Mouse (Mus musculus) limb, embryonic 13.5 days (tissue): ENCODE results near the gene Nab2. TPM values are rescaled to one million over a fixed set of nuclear protein-coding genes. Genes with fewer than 3 reads are reported as not detected.
A peak's percentile ranks its signal among the peaks of the same experiment; 100 is the strongest.
"Not testable (repeated sequence)": the region's sequence is repeated elsewhere in the genome, so short reads cannot be mapped to it uniquely, and the experiment has no call there.

Source experiments
- ATAC-seq: fragments of 200-750 bp; cut with Nextera tagmentation; 2 replicates; pipeline ENCODE4 v1.8.0; 2017; ENCODE audit warnings: low read depth, moderate number of reproducible peaks, moderate TSS enrichment; ENCODE audit not compliant: low FRiP score
- H3K27ac ChIP-seq: fragments of 300-500 bp; sonication (generic); 2 replicates; pipeline ENCODE4 v1.5.1; 2015; ENCODE audit warnings: inconsistent platforms, mild to moderate bottlenecking, moderate library complexity
- H3K27me3 ChIP-seq: fragments of 300-500 bp; sonication (generic); 2 replicates; pipeline ENCODE4 v1.6.1; 2015; ENCODE audit warnings: mild to moderate bottlenecking, inconsistent platforms
- H3K36me3 ChIP-seq: fragments of 300-500 bp; sonication (generic); 2 replicates; pipeline ENCODE4 v1.6.1; 2015; ENCODE audit warnings: inconsistent platforms, mild to moderate bottlenecking, moderate library complexity
- H3K4me1 ChIP-seq: fragments of 300-500 bp; sonication (generic); 2 replicates; pipeline ENCODE4 v1.6.1; 2015; ENCODE audit warnings: inconsistent platforms
- H3K4me2 ChIP-seq: fragments of 300-500 bp; sonication (generic); replicated peaks from 2 replicates; pipeline ENCODE4 v1.6.1; 2015; ENCODE audit warnings: inconsistent platforms, mild to moderate bottlenecking, moderate library complexity
- H3K4me3 ChIP-seq: fragments of 300-500 bp; sonication (generic); 2 replicates; pipeline ENCODE4 v1.5.1; 2015; ENCODE audit warnings: moderate library complexity, mild to moderate bottlenecking, inconsistent platforms
- H3K9ac ChIP-seq: fragments of 300-500 bp; sonication (generic); 2 replicates; pipeline ENCODE4 v1.6.1; 2015; ENCODE audit warnings: mild to moderate bottlenecking, inconsistent platforms
- H3K9me3 ChIP-seq: fragments of 300-500 bp; sonication (generic); 2 replicates; pipeline ENCODE4 v1.6.1; 2016; ENCODE audit warnings: inconsistent platforms
- WGBS: fragments of 180-500 bp; shearing (Covaris S2); methylation state at CpG from one replicate; pipeline ENCODE4 v1.1.7; 2015; 5-methylcytosine and 5-hydroxymethylcytosine counted together
- polyA plus RNA-seq: library from polyadenylated mRNA; unstranded; fragments of >200 nt; fragmentation: Nextera tagmentation; extraction: Ambion mirVana; gene quantifications from 2 replicates; pipeline ENCODE4 v1.2.1, GENCODE M21; 2015

Nab2 gene
- polyA plus RNA-seq, 1 experiment from 2014 or later, result 18.5 TPM

DNA sequence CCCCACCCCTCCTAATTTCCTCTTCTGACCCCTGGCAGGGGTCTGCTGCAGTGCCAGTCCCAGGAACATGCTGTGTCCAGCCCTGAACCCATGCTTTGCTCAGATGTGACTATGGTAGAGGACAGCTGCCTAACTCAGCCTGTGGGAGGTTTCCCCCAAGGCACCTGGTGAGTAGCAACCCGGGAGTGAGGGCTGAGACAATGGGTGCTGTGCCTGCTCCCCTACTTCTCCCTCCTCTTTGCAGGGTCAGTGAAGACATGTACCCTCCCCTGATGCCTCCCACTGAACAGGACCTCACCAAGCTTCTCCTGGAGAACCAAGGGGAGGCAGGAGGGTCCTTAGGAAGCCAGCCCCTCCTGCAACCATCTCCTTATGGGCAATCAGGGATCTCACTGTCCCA, 8.8 kb downstream of the Nab2 start:
- Histone ChIP-seq H3K4me1 (peaks cover 49% of the 10 kb centered on the region), H3K9me3 (no peaks in the 10 kb centered on the region), H3K4me2 (no peak overlapping the region), H3K27ac (no peak overlapping the region), H3K9ac (0 out of 2 replicates have a peak overlapping the region, but pooled peaks have one; percentile 2), H3K27me3 (no peaks in the 10 kb centered on the region), H3K36me3 (peaks cover 61% of the 10 kb centered on the region), H3K4me3 (no peak overlapping the region)
- ATAC-seq, result no peak
- WGBS, result 58% methylated on average over 1 of the region's 1 CpGs

DNA sequence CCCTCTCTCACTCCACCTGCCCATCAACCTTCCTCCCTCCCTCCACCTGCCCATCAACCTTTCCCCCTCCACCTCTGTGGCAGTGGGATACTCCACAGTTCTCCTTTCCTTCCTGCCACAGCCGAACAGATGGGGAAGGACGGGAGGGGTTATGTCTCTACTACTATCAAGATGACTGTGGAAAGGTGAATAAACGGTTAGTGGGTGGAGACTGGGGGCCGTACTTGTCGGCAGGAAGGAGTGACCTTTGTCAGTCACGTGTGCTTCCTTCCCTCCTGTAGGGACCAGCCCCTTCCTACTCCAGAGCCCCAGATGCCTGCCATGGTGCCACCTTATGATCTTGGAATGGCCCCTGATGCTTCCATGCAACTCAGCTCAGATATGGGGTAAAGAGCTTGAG, 10.3 kb downstream of the Nab2 start:
- peaks cover 34% of the 10 kb centered on the region for H3K4me1 ChIP-seq
- no peak overlapping the region for H3K4me3 ChIP-seq
- 0 out of 2 replicates have a peak overlapping the region, but pooled peaks have one; percentile 3 for H3K4me2 ChIP-seq
- H3K36me3 ChIP-seq, result peaks cover 47% of the 10 kb centered on the region
- WGBS, result 19% methylated on average over 6 of the region's 6 CpGs
- no peak overlapping the region for H3K9ac ChIP-seq
- ATAC-seq, result no peak
- no peak overlapping the region for H3K27ac ChIP-seq
- no peaks in the 10 kb centered on the region for H3K9me3 ChIP-seq
- no peaks in the 10 kb centered on the region for H3K27me3 ChIP-seq

DNA sequence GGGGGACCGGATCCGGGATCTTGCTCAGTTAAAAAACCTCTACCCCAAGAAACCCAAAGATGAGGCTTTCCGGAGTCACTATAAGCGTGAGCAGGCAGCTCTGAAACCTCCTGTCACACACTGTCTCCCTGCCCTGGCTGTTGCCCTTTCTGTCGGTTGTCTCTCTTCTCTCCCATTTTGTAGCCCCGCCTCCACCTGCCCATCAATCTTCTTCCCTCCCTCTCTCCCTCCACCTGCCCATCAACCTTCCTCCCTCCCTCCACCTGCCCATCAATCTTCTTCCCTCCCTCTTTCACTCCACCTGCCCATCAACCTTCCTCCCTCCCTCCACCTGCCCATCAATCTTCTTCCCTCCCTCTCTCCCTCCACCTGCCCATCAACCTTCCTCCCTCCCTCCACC, 10.8 kb downstream of the Nab2 start:
- H3K9me3 ChIP-seq, H3K9ac ChIP-seq, H3K27ac ChIP-seq, ATAC-seq, H3K4me2 ChIP-seq, H3K4me3 ChIP-seq, H3K27me3 ChIP-seq: not testable (repeated sequence)
- 51% methylated on average over 6 of the region's 6 CpGs for WGBS
- peaks cover 43% of the 10 kb centered on the region for H3K36me3 ChIP-seq
- H3K4me1 ChIP-seq, result peaks cover 30% of the 10 kb centered on the region

DNA sequence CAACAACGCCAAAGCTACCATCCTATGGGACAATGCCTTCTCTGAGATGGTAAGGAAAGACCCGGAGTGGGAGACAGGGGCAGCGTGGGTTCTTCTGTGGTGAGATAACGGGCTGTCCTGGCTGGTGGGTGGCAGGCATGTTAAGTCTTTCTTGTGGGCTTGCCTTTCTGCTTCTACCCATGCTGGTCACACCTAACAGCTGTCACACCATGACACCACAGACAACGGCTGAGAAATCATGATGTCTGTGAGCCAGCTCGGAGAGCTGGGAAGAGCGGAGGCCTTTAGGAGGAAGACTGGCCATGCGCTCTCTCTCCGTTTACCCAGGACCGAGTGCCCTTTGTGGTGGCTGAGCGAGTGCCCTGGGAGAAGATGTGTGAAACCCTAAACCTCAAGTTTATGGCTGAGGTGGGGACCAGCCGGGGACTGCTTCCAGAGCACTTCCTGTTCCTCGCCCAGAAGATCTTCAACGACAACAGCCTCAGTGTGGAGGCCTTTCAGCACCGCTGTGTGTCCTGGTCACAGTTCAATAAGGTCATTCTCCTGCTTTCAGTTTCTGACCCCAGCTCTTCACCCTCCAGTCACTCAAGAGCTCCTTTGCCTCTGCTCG, 13.3 kb downstream of the Nab2 start:
- peaks cover 30% of the 10 kb centered on the region for H3K36me3 ChIP-seq
- no peaks in the 10 kb centered on the region for H3K9me3 ChIP-seq
- WGBS, result 57% methylated on average over 16 of the region's 16 CpGs
- H3K27me3 ChIP-seq, result no peaks in the 10 kb centered on the region
- H3K9ac ChIP-seq, result no peak overlapping the region
- H3K27ac ChIP-seq, result no peak overlapping the region
- no peak overlapping the region for H3K4me3 ChIP-seq
- ATAC-seq, result no peak
- no peak overlapping the region for H3K4me2 ChIP-seq
- H3K4me1 ChIP-seq, result peaks cover 11% of the 10 kb centered on the region

DNA sequence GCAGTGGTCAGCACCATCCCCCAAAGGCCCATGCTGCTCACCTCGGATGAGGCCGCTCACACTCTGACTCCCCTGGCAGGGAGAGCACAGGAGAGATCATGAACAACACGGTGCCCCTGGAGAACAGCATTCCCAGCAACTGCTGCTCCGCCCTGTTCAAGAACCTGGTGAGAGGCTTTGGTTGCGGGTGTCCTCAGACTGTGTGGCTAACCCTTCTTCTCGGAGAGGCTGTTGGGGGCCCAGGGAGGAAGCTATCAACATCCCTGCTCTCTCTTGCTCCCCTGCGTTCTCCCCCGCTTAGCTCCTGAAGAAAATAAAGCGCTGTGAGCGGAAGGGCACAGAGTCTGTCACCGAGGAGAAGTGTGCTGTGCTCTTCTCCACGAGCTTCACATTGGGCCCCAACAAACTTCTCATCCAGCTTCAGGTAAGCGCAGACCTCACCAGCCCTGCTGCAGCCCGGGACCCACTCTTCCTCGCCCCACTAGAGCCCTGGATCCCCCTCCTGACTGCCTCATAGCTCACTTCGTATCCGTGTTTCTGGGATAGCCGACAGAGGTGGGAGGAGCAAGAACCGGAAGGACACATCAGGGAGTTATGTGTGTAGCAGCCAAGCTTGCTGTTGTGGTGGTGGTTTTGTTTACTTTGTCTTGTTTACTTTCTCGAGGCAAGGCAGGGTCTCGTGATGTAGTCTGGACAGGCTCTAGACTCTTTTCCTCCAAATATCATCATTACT, 15.3 kb downstream of the Nab2 start:
- Histone ChIP-seq H3K4me2 (peak overlapping the region; percentile 31; the same call in 1 of the 2 replicates), H3K27me3 (no peaks in the 10 kb centered on the region), H3K9ac (no peak overlapping the region), H3K9me3 (no peaks in the 10 kb centered on the region), H3K4me1 (peaks cover 6% of the 10 kb centered on the region; the same call in 1 of the 2 replicates), H3K4me3 (no peak overlapping the region), H3K36me3 (peaks cover 23% of the 10 kb centered on the region), H3K27ac (no peak overlapping the region)
- ATAC-seq, result no peak
- 49% methylated on average over 21 of the region's 21 CpGs for WGBS

DNA sequence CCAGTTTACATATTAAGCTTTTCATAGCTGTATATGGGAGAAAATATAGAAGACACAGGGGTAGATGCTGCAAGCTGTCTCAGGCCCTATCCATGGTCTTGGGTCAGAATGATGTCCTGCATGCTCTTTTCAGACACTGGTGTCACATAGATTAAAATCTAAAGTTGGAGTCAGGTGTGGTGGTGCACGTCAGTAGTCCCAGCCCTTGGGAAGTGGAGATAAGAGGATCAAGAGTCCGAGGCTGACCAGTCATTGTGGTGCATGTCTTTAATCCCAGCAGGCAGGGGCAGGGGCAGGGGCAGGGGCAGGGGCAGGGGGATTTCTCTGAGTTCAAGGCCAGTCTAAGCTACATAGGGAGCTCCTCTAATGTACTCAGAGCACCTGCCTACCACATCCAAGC, 22.6 kb downstream of the Nab2 start:
- Histone ChIP-seq H3K4me1 (peaks cover 27% of the 10 kb centered on the region), H3K4me2 (no peak overlapping the region), H3K27ac (no peak overlapping the region), H3K9ac (no peak overlapping the region), H3K27me3 (no peaks in the 10 kb centered on the region), H3K9me3 (no peaks in the 10 kb centered on the region), H3K4me3 (no peak overlapping the region), H3K36me3 (no peaks in the 10 kb centered on the region)
- ATAC-seq, result no peak
- WGBS, result 72% methylated on average over 2 of the region's 2 CpGs

DNA sequence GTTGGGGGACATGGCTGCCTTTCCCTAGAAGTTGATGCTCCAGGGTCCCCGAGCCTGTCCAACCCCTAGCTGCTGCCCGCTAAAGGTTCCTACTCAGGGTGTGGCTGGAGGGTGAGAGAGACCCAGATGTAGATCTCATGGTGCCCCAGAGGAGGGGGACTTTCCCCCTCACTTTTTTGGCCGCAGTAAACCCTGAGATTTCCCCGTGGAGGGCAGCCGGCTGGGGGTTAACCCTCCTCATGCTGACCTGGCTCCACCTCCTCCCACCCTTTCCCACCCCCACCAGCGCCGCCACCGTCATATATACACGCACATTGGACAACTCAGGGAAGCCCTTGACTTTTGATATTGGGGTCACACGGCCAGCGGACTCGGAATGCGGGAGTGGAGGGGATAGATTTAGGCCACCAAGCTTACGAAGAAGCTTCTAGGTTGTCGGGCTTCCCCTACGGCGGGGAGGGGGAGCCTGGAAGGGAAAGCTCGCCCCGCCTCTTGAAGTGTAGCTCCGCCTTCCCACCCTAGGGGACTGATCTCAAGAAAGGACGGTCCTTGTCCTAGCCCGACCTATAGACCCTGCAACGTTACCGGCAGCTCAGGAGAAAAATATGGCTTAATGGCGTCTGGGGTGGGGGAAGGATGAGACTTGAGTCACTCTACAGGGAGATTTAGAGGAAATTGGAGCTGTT, 24.7 kb downstream of the Nab2 start:
- ATAC-seq, result peak; percentile 29; the same call in 1 of the 2 replicates
- Histone ChIP-seq H3K4me1 (peaks cover 27% of the 10 kb centered on the region), H3K27ac (peak overlapping the region; percentile 74; the same call in 1 of the 2 replicates), H3K9ac (peak overlapping the region; percentile 67), H3K4me2 (peak overlapping the region; percentile 79), H3K36me3 (no peaks in the 10 kb centered on the region), H3K4me3 (peak overlapping the region; percentile 51), H3K9me3 (no peaks in the 10 kb centered on the region), H3K27me3 (no peaks in the 10 kb centered on the region)
- 2% methylated on average over 25 of the region's 25 CpGs for WGBS

DNA sequence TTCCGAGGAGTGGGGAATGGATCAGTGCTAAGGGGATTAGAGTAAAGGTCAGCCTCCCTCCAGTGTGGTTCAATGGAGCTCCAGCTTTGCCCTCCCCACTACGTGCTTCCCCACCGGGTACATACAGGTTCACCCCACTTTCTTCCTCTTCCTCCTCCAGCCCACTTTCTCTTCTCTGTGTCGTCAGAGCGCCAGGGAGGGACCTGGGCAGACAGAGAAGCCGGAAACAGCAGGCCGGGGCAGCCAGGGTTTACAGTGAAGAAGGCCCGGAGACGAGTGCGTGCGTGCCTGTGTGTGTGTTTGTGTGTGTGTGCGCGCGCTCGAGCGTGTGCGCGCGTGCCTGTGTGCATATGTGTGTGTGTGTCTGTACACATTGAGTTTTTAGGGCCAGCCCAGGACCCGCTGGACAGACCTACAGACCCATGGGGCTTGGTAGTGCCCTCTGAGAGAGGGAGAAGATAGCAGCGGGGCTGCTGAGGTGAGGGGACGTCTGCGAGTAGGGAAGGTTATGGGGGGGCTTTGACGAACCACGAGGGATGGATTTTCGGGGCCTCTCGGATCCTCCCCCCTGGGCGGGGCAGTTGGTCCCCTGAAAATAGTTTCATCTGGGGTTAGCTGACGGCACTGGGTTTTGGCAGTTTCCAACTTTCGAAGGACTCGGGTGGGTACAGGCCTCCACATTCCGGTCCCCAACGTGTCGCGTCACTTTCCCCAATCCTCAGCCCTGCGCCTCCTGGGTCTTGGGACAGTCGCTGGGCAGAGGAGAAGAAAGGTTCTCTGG, 25.4 kb downstream of the Nab2 start, which contains the start of gene Stat6:
TSS of gene Stat6 (plus strand) at position 215 of the 781 bp plus-strand sequence.
- H3K36me3 ChIP-seq, result no peaks in the 10 kb centered on the region
- peak within 1 kb of the TSS; percentile 51 for H3K4me3 ChIP-seq
- H3K9me3 ChIP-seq, result no peaks in the 10 kb centered on the region
- peak within 1 kb of the TSS; percentile 74 for H3K27ac ChIP-seq
- H3K4me1 ChIP-seq, result peaks cover 27% of the 10 kb centered on the region
- H3K27me3 ChIP-seq, result no peaks in the 10 kb centered on the region
- ATAC-seq, result peak; percentile 41
- 5% methylated on average over 37 of the region's 37 CpGs for WGBS
- H3K4me2 ChIP-seq, result peak within 1 kb of the TSS; percentile 79
- peak within 1 kb of the TSS; percentile 67 for H3K9ac ChIP-seq

DNA sequence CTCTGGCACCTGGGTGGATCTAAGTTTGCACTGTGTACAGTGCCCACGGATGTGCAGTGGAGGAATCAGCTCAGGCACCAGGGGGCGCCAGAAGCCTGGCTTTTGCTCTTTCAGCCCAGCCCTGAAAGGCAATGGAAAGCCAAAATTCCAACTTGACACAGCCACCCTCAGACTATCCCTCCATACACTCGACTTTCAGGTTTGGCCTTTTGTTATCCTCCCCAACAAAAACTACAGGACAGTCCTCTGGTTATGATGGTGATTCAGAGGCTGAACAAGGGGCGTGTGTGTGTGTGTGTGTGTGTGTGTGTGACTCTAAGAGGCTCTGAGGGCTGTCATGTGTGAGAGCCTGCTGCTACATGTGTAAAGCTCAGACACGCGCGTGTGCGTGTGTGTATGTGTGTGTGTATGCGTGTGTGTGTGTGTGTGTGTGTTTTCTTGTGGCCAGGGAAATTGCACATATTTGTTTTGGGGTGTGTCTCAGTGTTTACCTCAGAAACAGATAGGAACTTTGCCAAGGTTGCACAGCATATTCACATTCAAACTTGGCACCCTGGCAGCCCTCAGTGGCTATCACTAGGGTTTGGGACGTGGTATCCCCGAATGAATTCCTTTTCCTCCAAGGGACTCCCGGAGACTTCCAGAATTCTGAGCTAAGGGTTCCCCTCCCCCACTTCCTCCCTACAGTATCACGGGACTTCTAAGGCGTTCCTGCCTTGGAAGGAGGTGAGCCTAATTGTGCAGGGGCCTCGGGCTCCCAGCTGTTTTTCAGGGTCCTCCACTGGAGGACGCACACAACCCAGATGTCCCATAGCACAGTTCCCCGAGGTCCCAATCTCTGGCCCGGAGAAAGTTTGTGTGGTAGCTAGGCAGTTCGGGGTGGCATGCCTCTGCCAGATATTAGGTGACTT, 26.3 kb downstream of the Nab2 start:
- Histone ChIP-seq H3K36me3 (no peaks in the 10 kb centered on the region), H3K27me3 (no peaks in the 10 kb centered on the region), H3K9me3 (no peaks in the 10 kb centered on the region), H3K9ac (peak overlapping the region; percentile 67; the same call in 1 of the 2 replicates), H3K4me1 (peaks cover 27% of the 10 kb centered on the region), H3K27ac (peak overlapping the region; percentile 74), H3K4me2 (peak overlapping the region; percentile 79), H3K4me3 (peak overlapping the region; percentile 51)
- WGBS, result 6% methylated on average over 19 of the region's 19 CpGs
- ATAC-seq, result peak; percentile 81

DNA sequence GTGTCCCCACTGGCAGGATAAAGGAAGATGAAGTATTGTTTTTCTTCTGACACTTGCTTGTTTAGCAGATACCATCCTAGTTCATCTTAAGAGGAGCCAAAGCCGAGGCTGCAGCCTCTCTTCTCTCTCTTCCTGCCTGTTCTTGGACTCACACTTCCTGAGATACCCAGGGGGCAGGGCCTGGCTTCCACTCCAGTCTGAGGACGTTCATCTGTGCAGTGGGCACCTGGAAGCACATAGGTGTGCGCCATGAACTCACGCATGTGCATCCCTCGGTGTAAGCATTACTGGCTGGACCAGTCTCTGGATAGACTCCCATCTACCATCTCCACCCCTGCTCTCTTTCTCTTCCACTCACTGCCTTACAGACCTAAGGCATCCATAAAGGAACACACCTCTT, 27.9 kb downstream of the Nab2 start:
- Histone ChIP-seq H3K4me1 (peaks cover 27% of the 10 kb centered on the region), H3K9ac (no peak overlapping the region), H3K4me3 (no peak overlapping the region), H3K4me2 (no peak overlapping the region), H3K9me3 (no peaks in the 10 kb centered on the region), H3K27ac (no peak overlapping the region), H3K36me3 (no peaks in the 10 kb centered on the region), H3K27me3 (no peaks in the 10 kb centered on the region)
- 70% methylated on average over 5 of the region's 5 CpGs for WGBS
- ATAC-seq, result no peak
